Mouse (Mus musculus) gastrocnemius, adult 2 months (tissue): ENCODE results near the gene Ctnnbl1. TPM values are rescaled to one million over a fixed set of nuclear protein-coding genes. Genes with fewer than 3 reads are reported as not detected.

ENCODE experiments used
- DNase-seq: peaks from one replicate; pipeline ENCODE4 v3.0.0; 2022
- H3K27ac ChIP-seq: fragments of 200-600 bp; 2 replicates; pipeline ENCODE4 v1.8.1; 2022; ENCODE audit warnings: mild to moderate bottlenecking
- H3K4me3 ChIP-seq: fragments of 200-600 bp; 2 replicates; pipeline ENCODE4 v1.8.1; 2022; ENCODE audit warnings: mild to moderate bottlenecking, moderate library complexity
- CTCF ChIP-seq: fragments of 200-600 bp; IDR thresholded peaks from 2 replicates; pipeline ENCODE4 v1.8.1; 2022; ENCODE audit warnings: antibody characterized with exemption, mild to moderate bottlenecking, moderate library complexity
- intact Hi-C: fragments of 180-260 bp; cut with DNase I; formaldehyde crosslinking; loops from one replicate; pipeline ENCODE4 v1.15.1; 2025
- long read RNA-seq, 2 experiments: library from polyadenylated mRNA; stranded (forward); transcript quantifications; one replicate each; pipeline ENCODE4 v2.0.0; 2021
- total RNA-seq, 2 experiments: library from RNA; stranded (reverse); gene quantifications; 2 replicates each; pipeline ENCODE4 v1.2.3; 2021

Ctnnbl1 gene
- total RNA-seq, result 1 to 10 TPM; 7.9 to 9.8 TPM
- long read RNA-seq, experiment 1, transcript Ctnnbl1-201 (16 exons, 2,442 nt), result major isoform, 21 of 48 reads
- long read RNA-seq, experiment 1, partial matches to known transcripts, result 22 of 48 reads
- long read RNA-seq, experiment 1, other reads (novel, unspliced or antisense), result 5 of 48 reads
- long read RNA-seq, experiment 2, transcript Ctnnbl1-201 (16 exons, 2,442 nt), result major isoform, 20 of 39 reads
- long read RNA-seq, experiment 2, partial matches to known transcripts, result 17 of 39 reads
- long read RNA-seq, experiment 2, other reads (novel, unspliced or antisense), result 2 of 39 reads

DNA sequence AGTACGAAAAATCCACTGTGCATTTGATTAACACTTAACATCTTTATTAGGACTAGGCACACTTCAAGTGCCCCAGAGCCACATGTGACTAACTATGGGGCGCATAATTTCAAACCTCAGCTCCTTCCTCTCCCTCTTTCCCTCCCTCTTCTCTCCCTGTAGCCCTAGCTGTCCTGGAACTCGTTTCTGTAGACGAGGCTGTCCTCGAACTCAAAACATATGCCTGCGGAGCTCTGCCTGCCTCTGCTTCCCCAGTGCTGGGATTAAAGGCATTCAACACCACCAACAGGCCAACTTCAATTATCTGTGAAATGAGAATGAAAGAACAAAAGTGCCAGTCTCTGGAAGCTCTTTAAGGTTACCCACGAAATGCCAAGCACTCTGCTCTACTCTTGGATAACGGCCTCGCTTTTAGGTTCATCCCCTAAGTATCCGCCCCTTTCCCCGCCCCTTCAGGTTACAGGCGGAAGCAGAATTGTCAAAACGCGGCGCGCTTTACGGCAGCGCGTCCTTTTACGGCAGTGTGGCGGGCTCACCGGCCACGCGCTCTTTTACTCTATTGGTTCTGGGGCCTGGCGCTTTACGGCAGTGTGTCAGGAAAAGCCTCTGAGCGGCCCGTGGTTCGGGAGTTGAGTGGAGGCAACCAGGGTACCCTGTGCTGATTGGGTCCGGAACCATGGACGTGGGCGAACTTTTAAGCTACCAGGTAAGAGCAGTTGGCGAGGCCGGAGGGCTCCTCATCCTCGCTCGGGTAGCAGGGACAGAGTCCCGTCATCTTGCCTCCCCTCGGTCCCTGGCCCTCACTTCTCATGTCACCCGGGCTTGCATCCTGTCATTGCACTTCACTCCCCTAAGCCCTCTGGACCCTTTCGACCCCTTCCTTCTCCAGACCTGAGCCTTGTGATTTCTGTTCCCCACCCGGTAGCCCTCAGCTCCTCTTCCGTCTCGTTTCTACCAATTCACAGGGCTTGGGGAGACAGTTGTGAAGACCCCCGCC lies at the start of gene Ctnnbl1:
TSS of gene Ctnnbl1 (plus strand) at position 548 of the 997 bp plus-strand sequence.
- TF ChIP-seq CTCF, result peak; percentile 3; the same call in 1 of the 2 replicates
- peak within 1 kb of the TSS; percentile 98 for H3K4me3 ChIP-seq
- peak; percentile 99 for DNase-seq
- intact Hi-C loops, result no loop called here
- peak within 1 kb of the TSS; percentile 90 for H3K27ac ChIP-seq

DNA sequence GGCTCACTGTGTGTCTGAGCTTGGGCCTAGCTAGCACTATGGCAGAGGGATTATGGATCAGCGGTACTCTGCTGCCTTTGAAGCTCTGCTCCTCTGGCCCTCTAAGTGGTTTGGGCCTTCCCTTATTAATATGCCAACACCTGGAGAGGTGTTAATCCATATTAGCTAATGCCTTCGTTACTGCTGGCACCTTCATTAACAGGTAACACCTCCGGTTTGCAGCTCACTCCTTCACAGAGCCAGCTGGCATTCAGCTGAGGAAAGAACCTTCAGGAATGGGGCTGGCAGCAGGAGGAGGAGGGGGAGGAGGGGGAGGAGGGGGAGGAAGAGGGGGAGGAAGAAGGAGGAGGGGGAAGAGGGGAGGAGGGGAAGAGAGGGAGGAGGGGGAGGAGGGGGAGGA lies 49.7 kb upstream of the Ctnnbl1 start:
- TF ChIP-seq CTCF, result no peak
- Histone ChIP-seq H3K4me3 (no peak overlapping the region), H3K27ac (no peak overlapping the region)
- no peak for DNase-seq
- intact Hi-C loops, result no loop called here

DNA sequence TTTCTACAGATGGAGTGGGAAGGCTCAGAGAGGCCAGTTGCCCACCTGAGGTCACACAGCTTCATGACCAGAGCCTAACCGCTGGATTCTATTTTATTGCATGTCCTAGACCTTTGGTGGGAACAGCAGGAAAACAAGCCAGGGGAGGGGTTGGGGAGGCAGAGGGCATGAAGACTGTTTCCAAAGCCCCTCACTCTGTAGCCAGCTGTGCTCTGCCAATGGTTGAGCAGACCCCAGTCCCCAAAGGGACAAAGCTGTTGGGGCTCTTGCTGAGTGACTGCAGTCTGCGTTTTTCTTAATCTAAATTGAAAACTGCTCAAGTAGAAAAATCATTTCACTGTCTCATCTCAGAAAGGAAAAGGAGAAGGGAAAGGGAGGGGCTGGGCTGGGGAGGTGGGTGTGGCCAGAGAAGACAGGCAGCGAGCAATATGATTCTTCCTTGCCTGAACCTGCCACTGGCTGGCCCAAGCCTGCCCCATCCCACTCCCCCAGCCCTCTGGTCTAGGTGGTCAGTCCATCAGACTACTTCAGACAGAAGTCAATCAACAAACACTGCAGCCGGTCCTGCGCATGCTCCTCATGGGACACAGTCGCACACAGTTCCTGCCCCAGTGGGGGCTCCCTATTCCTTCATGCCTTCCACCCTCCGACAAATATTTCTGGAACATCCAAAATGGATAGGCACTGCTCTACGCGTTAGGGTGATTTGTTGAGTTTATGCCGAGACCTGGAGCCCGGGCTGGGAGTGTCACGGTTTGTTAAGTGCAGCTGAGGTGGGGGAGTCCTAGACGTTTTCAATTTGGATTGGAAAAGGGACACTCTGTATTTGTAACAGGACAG lies 45.7 kb upstream of the Ctnnbl1 start:
- Histone ChIP-seq H3K27ac (no peak overlapping the region), H3K4me3 (no peak overlapping the region)
- intact Hi-C loops, result no loop called here
- no peak for DNase-seq
- TF ChIP-seq CTCF, result no peak

DNA sequence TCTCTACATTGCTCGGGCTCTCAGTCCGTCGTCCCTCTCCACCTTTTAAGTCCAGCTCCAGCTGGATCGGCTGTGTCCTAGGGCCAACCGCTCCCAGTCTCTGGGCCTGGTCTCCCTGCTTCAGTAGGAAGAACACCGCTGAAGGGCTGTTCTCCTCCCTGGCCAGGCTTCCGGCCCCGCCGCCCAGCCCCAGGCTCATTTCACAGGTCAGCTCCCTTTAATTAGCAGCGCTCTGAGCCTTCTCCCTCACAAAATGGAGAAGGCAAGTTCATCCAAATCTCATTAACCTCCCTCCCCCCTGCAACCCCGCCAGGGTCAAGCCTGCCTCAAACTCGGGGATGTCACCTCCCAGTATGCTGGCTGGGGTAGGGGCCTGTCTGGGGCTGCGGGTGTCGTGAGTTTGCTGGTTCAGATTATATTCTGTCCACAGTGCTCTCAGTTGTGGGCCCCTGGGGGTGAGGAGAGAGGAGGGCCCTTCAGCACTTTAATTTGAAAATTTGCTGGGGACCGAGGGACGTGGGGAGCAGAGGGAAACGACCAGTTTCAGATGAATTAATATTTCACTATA lies 44.8 kb upstream of the Ctnnbl1 start:
- DNase-seq, result no peak
- Histone ChIP-seq H3K27ac (no peak overlapping the region), H3K4me3 (no peak overlapping the region)
- intact Hi-C loops, result no loop called here
- TF ChIP-seq CTCF, result no peak

DNA sequence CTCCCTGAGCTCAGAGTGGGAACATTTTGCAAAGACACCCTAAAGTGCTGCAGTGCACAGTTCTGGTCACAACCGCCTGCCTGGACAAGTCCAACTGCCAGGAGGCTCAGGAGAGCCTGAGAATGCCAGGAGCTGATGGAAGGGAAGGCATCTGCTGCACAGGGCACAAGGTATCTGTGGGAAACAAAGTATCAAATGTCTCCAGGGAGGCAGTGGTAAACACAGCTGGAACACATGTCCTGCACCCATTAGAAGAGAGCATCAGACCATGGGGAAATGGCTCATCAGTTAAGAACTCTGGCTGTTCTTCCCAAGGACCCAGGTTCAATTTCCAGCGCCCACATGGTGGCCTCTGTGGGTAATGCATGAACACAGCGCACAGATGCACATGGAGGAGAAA lies 43.6 kb upstream of the Ctnnbl1 start:
- no peak for DNase-seq
- intact Hi-C loops, result no loop called here
- Histone ChIP-seq H3K4me3 (no peak overlapping the region), H3K27ac (no peak overlapping the region)
- no peak for TF ChIP-seq CTCF

DNA sequence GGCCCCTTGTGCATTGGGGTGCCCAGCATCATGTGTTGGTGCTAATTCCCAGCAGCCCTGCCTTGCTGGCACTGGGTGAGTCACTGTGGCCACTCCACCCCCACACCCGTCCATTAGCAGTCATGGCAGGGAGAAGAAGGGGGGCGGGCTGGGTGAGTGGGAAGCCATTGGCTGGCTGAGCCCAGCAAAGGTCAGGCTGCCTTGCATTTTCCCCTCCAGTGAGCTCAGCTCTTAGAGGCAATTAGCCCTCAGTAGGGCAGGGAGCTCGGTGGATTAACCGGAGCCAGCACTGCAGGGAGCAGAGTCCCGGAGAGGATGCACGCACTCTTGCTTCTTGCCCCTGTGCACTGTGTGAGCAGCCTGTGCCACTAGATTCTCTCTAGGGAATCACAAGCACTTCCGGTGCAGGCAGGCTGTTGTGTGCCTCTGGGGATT lies 40.9 kb upstream of the Ctnnbl1 start:
- intact Hi-C loops, result no loop called here
- no peak for DNase-seq
- no peak overlapping the region for H3K27ac ChIP-seq
- TF ChIP-seq CTCF, result no peak
- no peak overlapping the region for H3K4me3 ChIP-seq

DNA sequence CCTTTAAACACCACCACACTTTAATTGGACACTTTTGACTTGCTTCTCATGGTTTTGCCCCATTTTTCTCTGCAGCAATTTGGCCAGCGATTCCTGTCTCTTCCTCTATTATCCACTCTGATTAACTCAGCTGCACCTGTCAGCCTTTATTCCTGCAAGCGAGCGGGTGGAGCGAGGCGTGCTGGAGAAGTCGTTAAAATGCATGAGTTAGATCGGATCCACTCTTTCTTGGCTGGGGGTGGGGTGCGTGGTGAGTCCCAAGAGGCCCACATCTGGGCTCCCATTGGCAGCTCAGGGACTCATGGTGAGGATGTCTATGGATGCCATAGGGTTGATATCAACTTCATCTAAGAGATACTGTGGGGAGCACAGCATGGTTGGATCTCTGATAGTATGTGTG lies 34.0 kb upstream of the Ctnnbl1 start:
- TF ChIP-seq CTCF, result no peak
- intact Hi-C loops, result no loop called here
- DNase-seq, result no peak
- H3K27ac ChIP-seq, result no peak overlapping the region
- H3K4me3 ChIP-seq, result no peak overlapping the region

DNA sequence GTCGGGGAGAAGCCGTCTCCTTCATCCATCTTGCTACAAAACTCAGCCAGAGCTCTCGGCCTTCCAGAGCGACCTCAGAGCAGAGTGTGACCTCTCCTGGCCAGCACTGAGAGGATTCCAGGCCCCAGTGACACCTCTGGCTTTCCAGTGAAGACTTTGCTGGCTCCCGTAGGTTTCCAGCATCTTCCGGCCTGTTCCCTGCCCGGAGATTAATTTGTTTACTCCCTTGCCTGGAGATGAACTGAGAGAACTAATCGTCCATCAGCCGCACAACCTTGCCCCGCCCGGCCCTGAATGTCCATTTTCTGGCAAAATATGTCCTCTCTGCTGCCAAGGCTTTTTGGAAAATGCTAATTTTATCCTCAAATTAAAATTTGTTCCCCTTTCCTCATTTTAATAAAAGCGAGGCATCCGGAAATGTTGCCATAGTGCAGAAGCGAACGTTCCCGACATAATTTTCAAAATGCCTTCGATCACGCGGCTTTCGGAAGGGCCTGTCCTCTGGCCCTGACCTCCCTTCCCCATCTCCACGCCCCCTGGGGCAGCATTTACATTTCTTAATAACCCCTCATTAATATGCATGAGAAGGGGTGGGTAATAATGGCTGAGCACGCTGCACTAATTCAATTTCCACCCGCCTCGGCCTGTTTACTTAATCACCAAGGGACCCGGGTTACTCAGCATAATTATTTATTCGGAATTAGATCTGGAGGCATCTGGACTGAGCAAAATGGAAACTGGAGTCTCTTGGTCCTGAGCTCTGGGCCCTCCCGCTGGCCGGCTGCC lies 32.0 kb upstream of the Ctnnbl1 start:
- intact Hi-C loops, result no loop called here
- no peak for TF ChIP-seq CTCF
- H3K4me3 ChIP-seq, result peak overlapping the region; percentile 19; the same call in 1 of the 2 replicates
- DNase-seq, result peak; percentile 51
- H3K27ac ChIP-seq, result peak overlapping the region; percentile 49; the same call in 1 of the 2 replicates

DNA sequence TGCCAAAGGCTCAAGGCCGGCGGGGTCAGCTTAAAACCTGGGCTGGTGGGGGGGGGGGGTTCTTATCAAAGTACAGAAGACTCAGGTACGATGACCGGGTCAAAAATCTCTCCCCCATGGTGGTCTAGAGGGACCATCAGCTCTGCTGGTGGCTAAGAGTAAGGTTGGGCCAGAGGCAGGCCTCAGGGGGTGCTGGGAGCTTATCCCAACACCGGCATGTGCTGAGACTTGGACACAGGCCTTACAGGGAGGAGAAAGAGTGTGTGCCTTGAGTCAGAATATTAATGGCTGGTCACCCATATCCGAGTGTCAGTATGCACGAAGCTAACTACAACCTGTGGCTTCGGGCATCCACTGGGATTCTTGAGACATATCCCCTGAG lies 31.4 kb upstream of the Ctnnbl1 start:
- peak overlapping the region; percentile 49; the same call in 1 of the 2 replicates for H3K27ac ChIP-seq
- TF ChIP-seq CTCF, result no peak
- H3K4me3 ChIP-seq, result no peak overlapping the region
- intact Hi-C loops, result no loop called here
- no peak for DNase-seq

DNA sequence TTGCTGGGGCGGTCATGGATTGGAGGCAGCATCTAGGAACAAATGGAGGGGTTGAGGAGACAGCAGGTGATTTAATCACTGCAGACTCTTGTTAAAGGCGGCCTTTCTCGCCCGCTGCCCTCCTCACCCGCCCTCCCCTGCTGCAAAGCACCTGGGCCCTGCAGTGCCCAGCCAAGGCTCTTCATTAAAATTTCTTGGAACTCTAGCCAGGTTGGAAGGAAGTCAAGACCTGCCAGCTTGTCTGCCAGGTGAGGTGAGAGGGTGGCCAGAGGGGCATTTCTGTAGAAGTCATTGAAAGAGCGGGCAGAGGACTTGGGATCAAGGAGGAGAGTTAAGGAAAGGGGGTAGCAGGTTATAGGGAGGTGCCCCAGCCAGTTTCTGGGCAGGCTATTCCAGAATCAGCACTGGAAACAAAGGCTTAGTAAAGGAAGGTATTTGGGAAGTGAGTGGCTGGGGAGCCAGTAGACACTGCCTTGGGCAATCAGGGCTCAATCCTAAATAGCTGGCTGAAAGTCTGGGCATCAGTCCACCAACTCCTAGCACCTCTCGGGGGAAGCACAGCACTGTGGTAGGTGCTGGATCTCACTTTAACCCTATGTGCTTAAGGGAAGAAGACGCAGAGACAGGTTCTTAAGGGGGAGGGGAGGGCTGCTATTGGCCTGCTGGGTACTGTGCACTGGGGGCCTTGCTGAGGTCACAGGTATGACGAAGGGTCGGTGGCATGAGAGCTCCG lies 29.8 kb upstream of the Ctnnbl1 start:
- no peak overlapping the region for H3K27ac ChIP-seq
- no peak for DNase-seq
- TF ChIP-seq CTCF, result no peak
- intact Hi-C loops, result no loop called here
- H3K4me3 ChIP-seq, result no peak overlapping the region

DNA sequence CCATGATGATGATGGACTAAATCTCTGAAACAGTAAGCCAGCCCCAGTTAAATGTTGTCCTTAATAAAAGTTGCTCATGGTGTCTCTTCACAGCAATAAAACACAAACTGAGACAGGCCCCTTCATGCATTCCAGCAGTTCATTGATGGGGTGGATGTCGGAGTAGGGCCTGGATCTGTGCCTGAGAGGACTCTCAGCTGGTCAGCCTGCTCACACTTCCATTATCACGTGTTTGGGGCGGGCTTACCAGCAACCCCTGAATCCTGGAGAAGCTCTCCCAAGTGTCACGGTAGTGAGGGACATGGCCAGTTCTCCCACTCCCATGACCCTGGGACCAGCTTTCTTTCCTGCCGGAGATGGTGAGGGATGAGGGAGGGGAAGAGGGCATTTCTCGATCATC lies 24.5 kb upstream of the Ctnnbl1 start:
- no peak for TF ChIP-seq CTCF
- H3K4me3 ChIP-seq, result no peak overlapping the region
- intact Hi-C loops, result no loop called here
- H3K27ac ChIP-seq, result no peak overlapping the region
- no peak for DNase-seq
